Mouse (Mus musculus) ES-Bruce4 (cell line): Measurements from ENCODE around the gene Psmf1. TPM values are rescaled to one million over a fixed set of nuclear protein-coding genes. Genes with fewer than 3 reads are reported as not detected.

ENCODE experiments used
- H3K27ac ChIP-seq: 2 replicates; pipeline ENCODE4 v1.5.1; 2012; ENCODE audit warnings: low read length, inconsistent platforms; ENCODE audit not compliant: insufficient read depth
- H3K27me3 ChIP-seq: 2 replicates; pipeline ENCODE4 v1.6.1; 2012; ENCODE audit warnings: mild to moderate bottlenecking, low read length, inconsistent platforms; ENCODE audit not compliant: control insufficient read depth, poor library complexity, insufficient read depth, severe bottlenecking
- H3K36me3 ChIP-seq: 2 replicates; pipeline ENCODE4 v1.6.1; 2012; ENCODE audit warnings: inconsistent platforms, mild to moderate bottlenecking, low read length, moderate library complexity; ENCODE audit not compliant: control insufficient read depth, poor library complexity, insufficient read depth, severe bottlenecking
- H3K4me1 ChIP-seq: one replicate; pipeline ENCODE4 v1.8.1; 2011; ENCODE audit warnings: low read length; ENCODE audit not compliant: control insufficient read depth, insufficient read depth
- H3K4me3 ChIP-seq: 2 replicates; pipeline ENCODE4 v1.5.1; 2011; ENCODE audit warnings: low read depth, mild to moderate bottlenecking, low read length
- H3K9ac ChIP-seq: 2 replicates; pipeline ENCODE4 v1.6.1; 2012; ENCODE audit warnings: low read depth, mild to moderate bottlenecking, inconsistent platforms; ENCODE audit not compliant: poor library complexity, severe bottlenecking
- H3K9me3 ChIP-seq: replicated peaks from 2 replicates; pipeline ENCODE4 v1.6.1; 2012; ENCODE audit warnings: mild to moderate bottlenecking, low read length, inconsistent platforms; ENCODE audit not compliant: control insufficient read depth, poor library complexity, insufficient read depth, severe bottlenecking
- CTCF ChIP-seq: IDR thresholded peaks from one replicate; pipeline ENCODE4 v1.8.1; 2011; ENCODE audit warnings: low read depth, low read length
- EP300 ChIP-seq: IDR thresholded peaks from 2 replicates; pipeline ENCODE4 v1.6.1; 2011; ENCODE audit warnings: low read depth, low read length; ENCODE audit not compliant: insufficient read depth
- POLR2A ChIP-seq: IDR thresholded peaks from one replicate; pipeline ENCODE4 v1.8.1; 2011; ENCODE audit warnings: low read length; ENCODE audit not compliant: insufficient read depth
- polyA plus RNA-seq: library from polyadenylated mRNA; stranded (reverse); fragments of >200 nt; gene quantifications from 2 replicates; pipeline ENCODE4 v1.2.4, GENCODE M21; 2011; ENCODE audit warnings: low read depth; ENCODE audit not compliant: missing spikeins, insufficient read depth, insufficient read length

Gene Psmf1
- polyA plus RNA-seq, 1 experiment: 34.1 TPM

- H3K27me3 ChIP-seq: no peaks in the 10 kb centered on the region
- no peaks in the 10 kb centered on the region for H3K9me3 ChIP-seq
- no peaks in the 10 kb centered on the region for H3K36me3 ChIP-seq
- H3K4me3 ChIP-seq: no peak overlapping the region
- no peak overlapping the region for H3K9ac ChIP-seq
- H3K27ac ChIP-seq: no peak overlapping the region
- no peak for TF ChIP-seq EP300
- no peak for TF ChIP-seq POLR2A
- no peak for TF ChIP-seq CTCF
- H3K4me1 ChIP-seq: no peaks in the 10 kb centered on the region
Measured at GRCm38 (mm10) chr2:151773476-151773875, 29.5 kb upstream of the Psmf1 start.

- Histone ChIP-seq H3K9me3 (no peaks in the 10 kb centered on the region), H3K9ac (no peak overlapping the region), H3K4me3 (no peak overlapping the region), H3K27me3 (no peaks in the 10 kb centered on the region), H3K36me3 (no peaks in the 10 kb centered on the region), H3K4me1 (no peaks in the 10 kb centered on the region), H3K27ac (no peak overlapping the region)
- TF ChIP-seq EP300 (no peak), POLR2A (no peak), CTCF (no peak)
Measured at GRCm38 (mm10) chr2:151772169-151772568, 28.2 kb upstream of the Psmf1 start.

- no peak overlapping the region for H3K27ac ChIP-seq
- TF ChIP-seq POLR2A: no peak
- no peak for TF ChIP-seq CTCF
- no peak for TF ChIP-seq EP300
- no peaks in the 10 kb centered on the region for H3K36me3 ChIP-seq
- no peak overlapping the region for H3K9ac ChIP-seq
- no peak overlapping the region for H3K4me3 ChIP-seq
- 0 out of 2 replicates have a peak, but pooled peaks cover 11% of the 10 kb centered on the region for H3K9me3 ChIP-seq
- H3K4me1 ChIP-seq: no peaks in the 10 kb centered on the region
- no peaks in the 10 kb centered on the region for H3K27me3 ChIP-seq
Measured at GRCm38 (mm10) chr2:151764557-151764956, 20.6 kb upstream of the Psmf1 start.

- Histone ChIP-seq H3K27ac (no peak overlapping the region), H3K4me1 (no peaks in the 10 kb centered on the region), H3K27me3 (no peaks in the 10 kb centered on the region), H3K9ac (no peak overlapping the region), H3K4me3 (no peak overlapping the region), H3K36me3 (no peaks in the 10 kb centered on the region), H3K9me3 (0 out of 2 replicates have a peak, but pooled peaks cover 7% of the 10 kb centered on the region)
- TF ChIP-seq CTCF (no peak), EP300 (no peak), POLR2A (no peak)
Measured at GRCm38 (mm10) chr2:151758806-151759353, 14.9 kb upstream of the Psmf1 start.

- Histone ChIP-seq H3K9ac (no peak overlapping the region), H3K9me3 (0 out of 2 replicates have a peak, but pooled peaks cover 7% of the 10 kb centered on the region), H3K27me3 (no peaks in the 10 kb centered on the region), H3K4me1 (no peaks in the 10 kb centered on the region), H3K27ac (no peak overlapping the region), H3K36me3 (no peaks in the 10 kb centered on the region), H3K4me3 (no peak overlapping the region)
- TF ChIP-seq POLR2A (no peak), CTCF (no peak), EP300 (no peak)
Measured at GRCm38 (mm10) chr2:151757451-151757850, 13.5 kb upstream of the Psmf1 start.

GRCm38 (mm10) chr2:151756277-151757061, 12.5 kb upstream of the Psmf1 start:
- 0 out of 2 replicates have a peak, but pooled peaks cover 7% of the 10 kb centered on the region for H3K9me3 ChIP-seq
- H3K9ac ChIP-seq: no peak overlapping the region
- no peak overlapping the region for H3K27ac ChIP-seq
- TF ChIP-seq CTCF (no peak), EP300 (no peak), POLR2A (no peak)
- H3K27me3 ChIP-seq: no peaks in the 10 kb centered on the region
- H3K36me3 ChIP-seq: no peaks in the 10 kb centered on the region
- no peaks in the 10 kb centered on the region for H3K4me1 ChIP-seq
- H3K4me3 ChIP-seq: no peak overlapping the region
